Mouse (Mus musculus) activated CD4-positive, CD25-positive, alpha-beta regulatory T cell, adult 4 months (primary cell): ENCODE measurements at regions not wholly inside any gene's neighbourhood (a gene's known extent, or its start where the extent isn't known, plus 50 kb on each side); places are given as distances from the start of the nearest gene placed in this dataset.

Experiments used
- ATAC-seq: one replicate; pipeline ENCODE4 v1.8.0; 2017

DNA sequence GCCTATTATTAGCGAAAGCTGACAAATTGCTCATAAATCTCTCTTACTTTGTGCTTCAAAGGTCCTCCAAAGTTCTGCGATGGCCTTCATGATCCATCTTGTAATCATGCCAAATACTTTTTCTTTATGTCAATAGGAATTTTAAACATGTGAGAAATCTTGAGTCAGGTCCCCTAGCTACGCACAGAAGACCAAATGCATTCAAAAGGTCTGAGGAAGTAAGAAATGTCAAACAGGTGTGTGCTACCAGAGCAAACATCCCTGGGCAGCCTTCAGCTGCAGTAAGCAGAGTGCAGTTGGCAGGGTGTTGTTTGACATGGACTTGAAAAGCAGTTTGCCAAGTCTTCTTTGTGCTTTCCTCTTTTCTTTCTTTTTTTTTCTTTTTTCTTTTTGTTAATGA lies 125.2 kb upstream of the Pkn2 start:
- ATAC-seq = no peak

DNA sequence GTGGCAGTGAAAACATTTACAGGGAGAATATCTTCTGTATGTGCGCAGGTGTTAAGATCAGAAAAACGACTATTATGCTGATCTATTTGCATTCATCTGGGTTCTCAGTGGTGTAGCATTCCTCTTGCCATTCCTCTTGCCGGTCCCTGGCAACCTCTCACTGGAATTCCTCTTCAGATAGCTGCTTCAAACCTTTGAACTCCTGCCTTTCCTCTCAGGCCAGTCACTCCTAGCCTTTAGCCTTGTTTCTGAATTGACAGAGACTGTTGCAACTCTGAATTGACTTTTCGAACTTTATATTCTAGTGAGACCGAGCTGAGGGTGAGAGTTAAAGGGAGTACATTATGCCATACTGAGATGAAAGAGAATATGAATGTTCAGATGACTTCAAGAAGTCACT lies 120.1 kb upstream of the Pkn2 start:
- ATAC-seq = no peak

- no peak for ATAC-seq
Observed at GRCm38 (mm10) chr3:142995981-142996743, 114.4 kb upstream of the Pkn2 start.

GRCm38 (mm10) chr3:142984547-142984946 lies 102.7 kb upstream of the Pkn2 start:
- no peak for ATAC-seq

DNA sequence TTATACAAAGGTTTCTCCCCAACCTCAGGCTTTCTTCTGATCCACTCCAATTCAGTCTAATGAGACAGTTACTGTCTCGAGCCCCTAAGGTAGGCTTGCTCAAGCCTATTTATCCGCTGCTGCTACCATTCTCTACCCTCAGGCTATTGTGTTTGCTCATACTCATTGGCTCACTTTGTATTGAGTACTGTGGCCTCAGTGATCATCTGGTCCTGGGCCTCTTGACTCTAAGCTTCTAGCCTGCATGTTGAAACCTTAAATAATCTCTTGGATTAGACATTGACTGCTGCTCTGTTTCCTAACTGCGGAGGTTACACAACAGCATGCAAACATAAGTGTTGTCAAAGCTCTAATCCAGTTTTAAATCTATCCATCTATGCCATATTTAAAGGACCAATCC lies 99.4 kb upstream of the Pkn2 start:
- no peak for ATAC-seq

DNA sequence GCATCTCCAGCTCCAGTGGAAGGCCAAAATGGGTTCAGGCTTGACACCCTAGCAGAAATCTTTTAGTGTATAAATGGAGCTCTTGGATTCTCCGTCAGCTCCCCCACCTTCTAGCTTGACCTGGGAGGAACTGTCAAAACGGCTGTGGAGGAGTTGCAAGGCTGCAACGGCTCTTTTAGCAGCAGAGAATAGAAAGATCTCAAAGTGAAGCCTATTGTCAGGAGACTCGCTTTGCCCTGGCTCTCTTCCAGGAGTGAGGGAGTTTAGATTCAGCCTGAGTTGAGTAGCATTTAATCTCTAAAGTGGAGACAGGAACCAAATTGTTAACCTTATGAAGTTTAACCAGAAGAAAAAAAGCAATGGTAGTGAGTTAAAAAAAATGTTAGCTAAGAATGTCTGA lies 97.4 kb upstream of the Pkn2 start:
- ATAC-seq = no peak

DNA sequence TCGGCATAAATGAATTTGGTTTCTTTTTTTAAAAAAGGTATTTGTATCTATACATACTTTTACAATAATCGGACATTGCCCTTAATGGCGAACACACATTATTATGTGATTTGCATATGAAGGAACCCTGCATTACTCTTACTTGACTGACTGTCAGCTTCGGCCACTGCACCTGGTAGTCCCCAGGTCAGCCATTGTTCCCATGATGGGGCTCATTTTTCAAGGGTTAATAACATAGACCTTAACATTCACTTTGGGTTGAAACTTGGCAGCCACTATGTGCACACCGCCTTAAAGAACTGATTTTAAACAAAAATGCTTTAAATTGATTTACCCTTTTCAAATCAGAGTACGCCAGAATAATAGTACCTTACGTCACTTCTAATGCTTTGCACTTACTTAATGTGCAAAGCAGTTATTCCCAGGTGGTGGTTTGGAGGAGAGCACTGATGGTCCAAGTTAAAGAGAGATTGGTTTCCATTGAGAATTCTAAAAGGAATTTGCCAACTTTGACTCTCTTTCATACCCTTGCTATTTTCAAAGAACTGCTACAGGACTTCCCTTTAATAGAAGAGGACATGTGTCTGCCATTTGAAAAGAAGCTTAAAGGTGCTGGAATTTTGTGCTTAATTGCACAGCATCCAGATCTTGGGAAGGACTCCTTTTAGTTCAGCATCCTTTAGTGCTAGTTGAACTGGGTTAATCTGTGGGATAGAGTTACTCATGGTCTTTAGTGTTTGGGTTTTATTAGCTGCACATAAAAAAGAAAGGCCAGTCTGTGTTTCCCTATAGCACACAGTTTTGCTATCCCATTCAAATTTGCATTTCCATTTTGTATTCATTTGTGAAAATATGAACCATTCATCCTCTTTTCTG lies 95.0 kb upstream of the Pkn2 start:
- ATAC-seq = no peak

DNA sequence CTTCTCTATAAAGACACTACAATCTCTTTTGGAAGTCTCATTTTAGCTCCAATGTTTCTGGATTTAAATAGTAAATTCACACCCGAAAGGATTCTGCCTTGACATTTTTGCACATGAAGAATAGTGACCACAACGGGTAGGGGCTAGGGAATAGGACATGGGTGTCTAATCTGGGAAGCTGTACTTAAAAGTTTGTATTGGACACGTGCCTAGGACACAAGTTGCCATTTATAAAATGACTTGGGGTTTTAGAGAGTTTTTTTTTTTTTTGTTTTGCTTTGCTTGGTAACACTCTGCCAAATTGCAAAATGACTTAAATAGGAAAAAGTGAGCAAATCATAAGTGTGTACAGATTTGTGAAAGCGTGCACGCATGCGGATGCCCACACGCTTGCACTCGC lies 93.8 kb upstream of the Pkn2 start:
- no peak for ATAC-seq

DNA sequence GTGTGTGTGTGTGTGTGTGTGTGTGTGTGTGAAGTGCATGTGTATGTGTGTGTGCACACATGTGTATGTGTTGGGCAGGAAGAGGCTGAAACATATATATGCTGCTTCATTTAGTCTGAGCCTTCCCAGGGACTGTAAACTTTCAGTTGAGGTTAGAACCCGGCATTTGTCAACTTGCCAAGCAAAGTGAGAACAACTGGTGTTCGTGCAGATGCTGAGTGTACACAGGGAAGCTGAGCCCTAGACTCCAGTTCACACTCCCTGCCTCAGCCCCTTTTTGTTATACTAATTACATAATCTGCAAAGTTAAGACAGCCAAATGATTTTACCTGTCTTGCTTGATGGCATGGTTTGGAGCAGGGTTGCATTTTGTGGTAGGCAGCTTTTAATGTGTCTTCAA lies 87.7 kb upstream of the Pkn2 start:
- no peak for ATAC-seq

DNA sequence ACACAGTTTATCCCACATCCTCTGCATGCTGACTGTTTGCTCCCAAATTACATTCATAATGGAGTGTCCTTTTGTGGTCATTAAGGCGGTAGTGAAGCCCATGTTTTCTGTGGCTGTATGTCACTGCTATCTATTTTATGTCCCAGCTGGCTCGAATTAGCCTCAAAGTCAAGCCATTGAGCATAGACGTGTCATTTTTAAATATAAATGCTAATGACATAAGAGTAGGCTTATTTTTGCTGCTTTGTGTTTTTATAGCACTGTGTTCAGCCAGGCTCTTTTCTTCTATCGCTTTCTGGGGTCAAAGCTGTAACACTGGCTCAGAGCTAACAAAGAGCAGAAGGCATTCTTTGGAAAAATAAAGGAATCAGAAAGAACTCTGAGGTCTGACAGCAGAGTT lies 83.8 kb upstream of the Pkn2 start:
- ATAC-seq = no peak

DNA sequence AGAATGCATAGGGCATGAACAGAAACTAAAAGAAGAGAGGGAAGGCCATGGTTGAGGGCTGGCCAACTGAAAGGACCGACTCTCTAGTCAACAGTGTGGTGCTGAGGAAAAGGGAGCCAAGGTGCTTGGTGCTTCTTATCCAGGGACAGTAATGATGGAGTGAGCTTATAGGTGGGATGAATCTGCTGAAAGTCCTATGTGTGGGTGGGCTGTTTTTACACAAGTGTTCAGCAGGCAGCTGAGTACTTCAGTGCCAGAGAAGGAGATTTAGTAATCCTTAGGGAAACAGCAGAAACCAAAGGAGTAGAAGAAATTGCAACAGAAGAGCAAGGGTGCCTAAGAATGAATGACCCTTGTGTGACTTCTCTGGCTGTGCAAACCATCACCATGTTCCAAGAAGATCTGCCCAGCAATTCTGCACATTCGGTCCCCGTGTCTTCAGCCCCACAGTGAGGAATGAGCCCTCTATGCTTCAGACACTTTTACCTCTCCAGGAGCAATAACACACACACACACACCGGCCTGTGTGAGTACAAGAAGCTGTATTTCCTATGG lies 82.1 kb upstream of the Pkn2 start:
- no peak for ATAC-seq

DNA sequence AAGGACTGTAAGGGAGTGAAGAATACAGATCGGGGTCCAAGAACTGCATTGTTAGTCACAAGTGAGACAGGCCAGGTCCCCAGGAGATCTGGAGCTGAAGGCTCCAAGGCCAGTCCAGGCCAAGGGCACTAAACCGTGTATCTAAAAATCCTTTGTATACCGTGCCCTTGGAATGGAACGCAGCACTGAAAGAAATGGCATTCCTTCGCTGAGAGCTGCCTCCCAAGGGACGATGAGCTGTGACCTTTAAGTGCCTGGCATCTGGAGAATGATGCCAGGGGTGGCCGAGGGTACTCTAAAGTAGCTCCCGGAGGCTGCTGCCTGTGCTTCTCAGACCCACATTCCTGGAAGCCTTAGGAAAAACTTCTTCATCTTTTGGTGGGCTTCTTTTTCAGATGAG lies 76.0 kb upstream of the Pkn2 start:
- ATAC-seq = no peak

GRCm38 (mm10) chr3:142948771-142949170 lies 67.0 kb upstream of the Pkn2 start:
- no peak for ATAC-seq

- no peak for ATAC-seq
Observed at GRCm38 (mm10) chr3:142941319-142942024, 59.7 kb upstream of the Pkn2 start.

DNA sequence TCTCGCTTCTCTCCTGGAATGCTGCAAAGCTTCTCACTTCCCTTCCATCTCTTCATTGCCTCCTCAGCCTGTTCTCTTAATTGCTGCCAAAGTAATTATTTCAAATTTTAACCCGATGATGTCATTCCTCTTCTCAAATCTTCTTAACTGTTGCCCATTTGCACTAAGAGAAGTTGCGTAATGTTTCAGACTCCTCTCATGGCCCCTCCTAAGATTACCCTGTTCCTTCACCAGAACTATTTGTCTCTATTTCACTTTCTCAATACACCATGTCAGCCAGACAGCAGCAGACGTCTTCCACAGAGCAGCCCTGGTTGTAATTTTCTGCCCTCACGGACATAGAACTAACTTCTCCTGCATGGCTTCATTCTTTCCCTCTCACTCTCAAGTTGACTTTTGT lies 59.1 kb upstream of the Pkn2 start:
- ATAC-seq = no peak

- no peak for ATAC-seq
Observed at GRCm38 (mm10) chr3:142939773-142940172, 58.0 kb upstream of the Pkn2 start.

DNA sequence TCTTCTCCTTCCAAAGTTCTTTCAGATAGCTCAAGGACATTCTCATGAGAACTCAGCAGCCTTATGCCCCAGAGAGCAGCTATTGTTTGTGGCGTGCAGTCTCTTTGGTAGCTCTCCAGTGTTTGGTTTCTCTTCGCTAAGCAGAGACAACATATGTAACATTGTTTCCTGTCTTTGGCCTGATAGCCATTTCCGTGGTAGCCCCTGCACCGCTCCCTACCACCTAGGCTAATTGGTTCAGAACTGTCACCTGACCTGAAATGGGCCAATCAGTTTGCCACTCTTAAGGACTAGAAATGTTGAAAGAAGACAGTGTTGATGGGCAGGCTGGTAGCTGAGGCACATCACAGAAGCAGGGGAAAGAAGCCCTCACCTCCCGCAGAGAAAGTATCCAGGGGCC lies 54.1 kb upstream of the Pkn2 start:
- no peak for ATAC-seq

- no peak for ATAC-seq
Observed at GRCm38 (mm10) chr3:142934326-142934725, 52.5 kb upstream of the Pkn2 start.

DNA sequence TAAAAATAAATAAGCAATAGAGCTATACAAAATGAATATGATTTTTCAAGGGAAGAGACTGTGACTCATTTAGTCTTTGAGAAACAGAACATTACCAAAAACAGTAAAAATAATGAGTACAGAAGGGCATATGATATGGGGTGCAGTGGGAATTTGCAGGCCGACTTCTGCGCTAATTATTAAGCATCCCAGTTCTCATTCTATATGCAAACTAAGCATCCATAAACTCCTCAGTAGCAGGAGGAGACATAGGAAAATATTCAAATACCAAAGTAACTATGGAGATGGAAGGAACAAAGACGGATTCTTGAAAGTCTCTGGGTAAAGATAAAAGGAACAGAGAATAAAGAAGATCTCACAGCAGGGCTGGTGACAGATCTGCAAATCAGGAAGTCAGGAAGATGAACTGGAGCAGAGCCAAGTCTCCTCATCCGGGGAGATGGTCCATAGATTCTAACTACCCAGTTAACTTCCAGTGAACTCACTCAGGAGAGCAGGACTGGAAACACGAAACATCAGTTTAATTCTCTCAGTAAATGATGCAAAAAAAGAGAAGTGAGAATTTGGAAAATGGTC lies 52.0 kb upstream of the Pkn2 start:
- ATAC-seq = no peak
